Mouse (Mus musculus) ES-Bruce4 (cell line): ENCODE results near the gene B130006D01Rik.

Source experiments
- EP300 ChIP-seq: IDR thresholded peaks from 2 replicates; pipeline ENCODE4 v1.6.1; 2011; ENCODE audit warnings: low read depth, low read length; ENCODE audit not compliant: insufficient read depth
- POLR2A ChIP-seq: IDR thresholded peaks from one replicate; pipeline ENCODE4 v1.8.1; 2011; ENCODE audit warnings: low read length; ENCODE audit not compliant: insufficient read depth

DNA sequence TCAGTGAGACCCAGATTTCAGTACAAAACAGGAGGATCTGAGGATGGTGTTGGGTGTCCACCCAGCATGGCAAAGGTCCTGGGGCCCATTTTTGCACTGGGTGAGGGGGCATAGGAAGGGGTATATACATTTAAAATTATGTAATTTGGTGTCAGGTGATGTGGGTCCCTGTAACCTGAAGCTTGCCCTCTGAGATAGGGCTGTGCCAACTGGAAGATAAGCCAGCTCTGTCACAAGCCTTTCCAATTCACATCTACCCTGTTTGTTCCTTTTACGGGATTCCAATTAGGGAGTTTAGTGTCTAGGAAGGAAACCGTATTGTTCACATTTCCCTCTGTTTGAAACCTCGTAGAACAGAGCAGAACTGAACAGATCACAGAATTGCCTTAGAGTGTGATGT lies 49.9 kb downstream of the B130006D01Rik start:
- TF ChIP-seq POLR2A (no peak), EP300 (no peak)
